Mouse (Mus musculus) heart, adult 18-20 months (tissue): Measurements from ENCODE around the gene Zfp618. TPM values are rescaled to one million over a fixed set of nuclear protein-coding genes. Genes with fewer than 3 reads are reported as not detected.
A peak's percentile ranks its signal among the peaks of the same experiment; 100 is the strongest.

Experiments
- DNase-seq, 2 experiments: peaks; one replicate each; pipeline ENCODE4 v3.0.0; 2021 to 2022; ENCODE audit warnings: mixed read lengths in 1 of 2
- total RNA-seq, 2 experiments: library from RNA; stranded (reverse); gene quantifications; 2 replicates each; pipeline ENCODE4 v1.2.3; 2021

Gene Zfp618
- total RNA-seq, 2 experiments from 2014 or later: 0.20 to 0.23 TPM

DNA sequence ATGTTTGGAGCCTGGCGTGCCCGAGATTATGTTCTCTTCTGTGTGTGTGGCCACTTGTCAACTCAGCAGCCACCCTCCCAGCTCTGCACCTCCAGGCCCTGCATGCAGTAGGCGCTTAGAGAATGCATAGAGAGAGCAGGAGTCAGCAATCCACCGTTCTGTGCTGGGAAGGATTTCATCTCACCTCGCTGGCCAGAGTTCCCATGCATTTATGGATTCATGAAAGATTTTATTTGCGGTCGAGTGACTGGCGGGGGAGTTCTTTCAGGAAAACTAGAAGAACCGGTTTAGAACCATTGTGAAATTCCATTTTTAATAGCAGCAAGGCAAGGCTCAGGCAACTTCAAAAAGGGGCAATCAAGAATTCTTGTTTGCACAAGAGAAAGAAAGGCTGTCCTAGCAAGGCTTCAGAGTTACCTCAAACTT is 67.2 kb downstream of the Zfp618 start:
- DNase-seq: no peak

DNA sequence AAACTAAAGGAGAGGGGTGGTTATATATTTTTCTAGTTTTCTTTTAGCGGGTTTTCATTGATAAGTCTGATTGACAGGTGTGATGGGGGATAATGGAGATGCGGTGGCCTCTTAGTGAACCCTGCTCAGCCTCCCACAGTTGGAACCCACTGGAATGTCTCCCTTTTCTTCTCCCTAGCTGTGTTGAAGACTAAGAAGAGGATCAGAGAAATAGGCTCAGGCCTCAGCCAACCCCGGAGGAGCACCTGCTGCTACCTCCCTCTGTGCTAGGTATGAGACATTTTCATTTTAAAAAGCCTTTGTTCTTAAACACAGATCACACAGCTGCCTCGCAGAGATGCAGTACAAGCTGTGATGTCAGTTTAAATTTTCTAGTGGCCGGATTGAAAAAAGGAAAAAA is 68.4 kb downstream of the Zfp618 start:
- no peak for DNase-seq

DNA sequence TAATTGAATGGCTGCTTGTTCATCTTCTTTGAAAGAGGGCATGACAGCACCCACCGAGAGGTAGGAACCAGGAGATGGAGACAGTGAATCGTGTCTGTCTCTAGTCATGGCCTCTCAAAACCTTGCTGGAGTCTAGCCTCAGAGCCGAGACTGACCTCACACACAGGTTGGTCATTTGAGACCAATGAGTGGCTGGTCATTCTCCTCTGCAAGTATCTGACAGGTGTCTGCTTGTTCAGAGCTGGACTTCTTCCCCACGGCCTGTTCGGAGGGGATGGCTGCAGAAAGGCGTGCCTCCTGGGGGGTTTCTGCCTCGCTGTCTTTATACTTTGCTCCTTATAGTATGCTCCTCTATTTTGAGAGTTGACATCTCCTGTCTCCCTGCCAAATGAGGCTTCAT is 70.6 kb downstream of the Zfp618 start:
- no peak for DNase-seq

DNA sequence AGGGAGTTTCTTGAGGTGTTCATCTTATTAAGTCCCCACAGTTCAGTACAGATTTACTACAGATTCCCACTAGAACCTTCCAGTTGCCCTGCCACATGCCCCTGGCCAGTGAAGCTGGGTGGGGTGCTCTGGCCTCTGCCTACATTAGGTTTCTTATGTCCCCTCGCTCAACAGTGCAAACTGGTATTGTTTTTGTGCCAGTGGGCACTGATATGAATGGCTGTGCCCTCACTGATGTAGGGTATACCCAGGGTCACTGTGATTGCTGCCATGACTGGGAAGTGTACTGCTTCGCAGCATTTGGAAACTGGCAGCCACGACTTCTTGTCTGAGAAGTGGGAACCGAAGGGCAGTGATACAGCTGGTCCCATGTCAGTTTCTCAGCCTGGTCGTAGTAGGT is 71.4 kb downstream of the Zfp618 start:
- no peak for DNase-seq

DNA sequence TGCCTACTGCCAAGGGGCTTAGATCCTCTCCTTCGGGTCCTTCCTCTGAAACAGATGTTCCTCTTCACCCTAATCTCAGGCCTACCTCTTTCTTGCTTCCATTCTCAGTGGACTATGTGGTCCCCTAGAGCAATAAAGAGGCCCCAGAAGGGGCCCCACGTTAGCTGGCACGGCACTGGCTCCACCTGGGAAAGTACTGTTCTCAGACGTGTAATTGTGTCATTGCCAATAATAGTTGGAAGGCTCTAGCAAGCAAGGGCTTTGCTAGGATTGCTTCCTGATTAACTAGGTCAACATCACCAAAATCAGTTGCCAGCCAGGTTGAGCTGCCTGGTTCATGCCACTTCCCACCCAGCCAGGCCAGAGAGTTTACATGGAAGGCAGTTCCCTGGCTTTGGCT is 72.2 kb downstream of the Zfp618 start:
- no peak for DNase-seq

DNA sequence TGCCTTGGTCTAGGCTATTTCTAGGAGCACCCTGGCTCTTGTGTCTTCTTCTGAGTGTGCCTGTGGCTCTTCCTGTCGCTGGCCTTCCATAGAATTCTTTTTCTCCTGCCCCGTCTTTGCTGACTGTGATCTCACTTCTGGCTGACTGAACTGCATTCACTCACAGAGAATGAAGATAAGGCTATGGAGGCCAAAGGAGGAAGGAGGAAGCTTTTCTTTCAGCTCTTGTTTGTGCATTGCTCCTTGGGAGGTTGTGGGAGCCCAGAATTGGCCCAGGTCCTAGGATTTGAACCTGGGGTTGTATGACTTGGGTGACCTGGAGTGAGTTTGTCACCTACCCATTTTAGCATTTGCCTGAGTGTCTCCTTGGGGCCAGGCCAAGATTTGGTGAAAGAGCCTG is 72.9 kb downstream of the Zfp618 start:
- DNase-seq: no peak

DNA sequence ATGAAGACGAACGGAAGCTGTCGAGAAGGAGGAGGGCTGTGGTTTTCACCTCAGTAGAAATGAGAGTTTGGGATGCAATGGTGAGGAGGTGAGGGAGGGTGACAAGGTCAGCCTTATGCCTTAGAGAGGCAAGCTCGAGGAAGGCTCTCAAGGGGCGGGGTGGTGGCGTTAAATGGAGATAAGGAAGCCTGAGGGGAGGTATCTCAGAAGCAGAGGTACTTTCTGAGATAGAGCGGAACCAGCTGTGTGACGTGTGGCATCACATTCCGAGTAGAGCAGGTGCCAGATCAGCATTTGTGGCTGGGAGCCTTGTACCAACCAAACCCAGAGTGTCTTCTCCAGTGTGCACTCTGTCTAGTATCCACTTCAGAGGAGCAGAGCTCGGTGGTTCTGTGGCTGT is 73.6 kb downstream of the Zfp618 start:
- DNase-seq: no peak

DNA sequence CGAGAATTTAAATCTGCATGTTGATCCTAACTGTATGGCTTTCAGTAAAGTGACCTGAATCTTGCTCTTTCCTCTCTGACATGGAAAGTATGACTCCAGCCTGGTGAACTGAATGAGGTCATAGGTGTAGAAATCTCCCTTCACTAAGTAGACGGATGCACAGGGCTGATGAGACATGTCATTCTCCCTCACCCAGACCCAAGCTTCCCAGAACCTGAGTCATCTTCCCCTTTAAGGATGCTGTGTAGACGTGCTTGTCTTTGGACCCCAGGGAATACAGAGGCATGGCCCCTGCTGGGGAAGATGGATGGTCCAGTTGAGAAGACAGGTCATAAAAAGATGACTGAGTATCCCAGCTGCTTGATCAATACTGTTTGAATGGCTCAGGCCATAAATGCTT is 83.2 kb downstream of the Zfp618 start:
- no peak for DNase-seq

DNA sequence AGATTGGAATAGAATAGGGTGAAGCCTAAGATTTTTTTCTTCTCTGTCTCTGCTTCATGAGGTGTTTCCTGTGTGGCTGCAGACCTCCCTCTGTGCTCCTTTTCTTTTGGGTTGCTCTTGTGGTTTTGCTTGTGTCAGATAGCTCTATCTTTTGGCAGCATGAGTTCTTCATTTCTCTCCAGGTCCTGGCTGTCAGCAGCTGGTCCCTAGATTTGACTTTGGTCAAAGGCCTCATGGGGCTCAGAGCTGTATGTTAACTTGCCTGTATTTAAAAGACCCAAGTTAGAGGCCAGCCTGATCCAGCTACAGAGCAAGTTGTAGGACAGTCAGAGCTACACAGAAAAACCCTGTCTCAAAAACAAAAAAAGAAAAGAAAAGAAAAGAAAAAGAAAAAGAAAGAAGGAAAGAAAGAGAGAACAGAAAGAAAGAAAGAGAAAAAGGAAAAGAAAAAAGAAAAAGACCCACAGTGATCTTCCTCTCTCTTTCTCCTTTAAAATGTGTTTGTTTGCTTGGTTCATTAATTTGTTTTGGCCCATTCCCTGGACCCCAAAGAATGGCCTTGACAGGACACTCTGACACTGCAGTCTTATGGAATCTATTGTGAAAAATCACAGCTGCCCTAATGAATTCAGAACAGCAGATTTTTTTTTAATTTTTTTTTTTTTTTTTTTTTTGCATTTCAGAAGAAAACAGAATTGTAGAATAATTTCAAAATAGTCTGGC is 84.4 kb downstream of the Zfp618 start:
- peak in 1 of 2 experiments; percentile 5 for DNase-seq

DNA sequence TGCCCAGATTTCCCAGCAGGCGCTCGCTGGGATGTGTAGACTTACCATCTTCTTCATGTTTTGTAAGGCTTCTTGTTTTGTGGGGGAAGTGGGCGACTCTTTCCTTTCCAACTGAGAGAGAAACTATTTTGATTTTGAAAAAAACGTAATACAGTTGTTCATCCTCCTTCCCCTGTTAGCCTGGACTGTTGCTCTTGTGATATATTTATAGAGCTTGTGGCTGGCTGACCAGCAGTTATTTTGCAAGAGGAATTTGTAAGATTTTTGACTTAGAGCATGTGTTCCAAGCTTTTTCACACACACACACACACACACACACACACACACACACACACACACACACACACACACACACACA is 84.9 kb downstream of the Zfp618 start:
- DNase-seq: no peak

DNA sequence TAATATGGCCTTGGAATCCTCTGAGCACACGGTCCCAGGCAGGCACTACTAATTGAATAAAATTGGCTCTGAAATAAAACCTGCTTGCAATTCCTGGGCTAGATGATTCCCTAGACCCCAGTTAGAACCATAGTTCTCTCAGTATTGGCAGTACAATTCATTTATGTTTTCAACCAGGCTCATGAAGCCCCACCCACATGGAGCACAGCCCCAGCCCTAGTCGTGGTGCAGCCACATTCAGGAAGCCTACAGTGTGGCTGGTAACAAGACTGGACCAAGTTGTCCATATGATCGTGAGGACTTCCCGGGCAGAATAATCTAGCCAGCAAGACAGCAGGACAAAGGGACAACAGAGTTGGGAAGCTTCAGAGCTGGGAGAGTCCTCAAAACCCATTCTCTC is 85.6 kb downstream of the Zfp618 start:
- no peak for DNase-seq

DNA sequence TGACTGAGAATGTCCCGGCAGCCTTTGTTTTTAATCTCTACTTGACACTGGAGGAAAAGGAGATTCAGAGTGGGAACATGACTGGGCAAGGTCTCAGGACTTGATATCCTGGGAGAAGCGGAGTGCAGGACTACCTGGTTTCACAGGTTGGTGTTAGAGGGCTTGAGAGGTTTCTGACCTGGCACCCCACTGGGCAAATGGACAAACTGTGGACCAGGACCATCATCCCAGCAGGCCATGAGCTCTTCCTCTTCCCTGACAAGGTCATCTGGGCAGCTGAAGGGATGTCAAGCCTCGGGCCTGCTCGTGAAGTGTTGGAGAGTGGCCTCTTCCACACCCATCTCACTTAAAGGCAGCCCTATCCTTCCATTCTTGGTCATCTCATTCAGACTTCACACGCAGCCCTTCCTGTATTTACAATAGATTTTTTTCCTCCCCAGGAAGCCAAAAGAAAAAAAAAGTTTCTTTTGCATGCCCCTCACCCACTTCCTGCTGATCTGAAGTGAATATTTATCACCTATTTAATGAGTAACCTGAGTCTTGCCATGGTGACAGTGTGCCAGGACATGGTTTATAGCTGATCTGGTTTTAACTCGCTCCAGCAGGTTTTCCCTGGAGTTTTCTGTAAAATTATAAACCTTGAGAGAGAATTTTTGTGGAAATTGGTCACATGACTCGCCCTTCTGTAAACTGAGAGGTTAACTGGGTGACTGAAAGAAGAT is 86.7 kb downstream of the Zfp618 start:
- no peak for DNase-seq

DNA sequence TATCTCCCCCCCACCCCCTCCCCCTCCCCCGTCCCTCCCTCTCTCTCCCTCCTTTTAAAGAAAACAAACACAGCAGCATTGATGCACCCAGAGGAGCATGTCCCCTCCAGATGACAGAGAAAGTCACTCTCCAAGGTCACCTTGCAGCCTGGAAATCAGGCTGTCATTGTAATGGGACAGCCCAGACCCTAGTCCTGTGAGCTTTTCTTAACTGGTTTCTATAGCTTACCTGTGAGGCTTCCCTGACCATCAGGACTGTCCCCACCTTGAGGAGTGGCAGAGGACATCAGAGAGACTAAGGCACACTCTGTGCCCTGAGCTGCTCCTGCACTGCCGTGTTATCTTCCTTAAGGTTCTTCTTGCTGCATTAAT is 87.3 kb downstream of the Zfp618 start:
- no peak for DNase-seq

DNA sequence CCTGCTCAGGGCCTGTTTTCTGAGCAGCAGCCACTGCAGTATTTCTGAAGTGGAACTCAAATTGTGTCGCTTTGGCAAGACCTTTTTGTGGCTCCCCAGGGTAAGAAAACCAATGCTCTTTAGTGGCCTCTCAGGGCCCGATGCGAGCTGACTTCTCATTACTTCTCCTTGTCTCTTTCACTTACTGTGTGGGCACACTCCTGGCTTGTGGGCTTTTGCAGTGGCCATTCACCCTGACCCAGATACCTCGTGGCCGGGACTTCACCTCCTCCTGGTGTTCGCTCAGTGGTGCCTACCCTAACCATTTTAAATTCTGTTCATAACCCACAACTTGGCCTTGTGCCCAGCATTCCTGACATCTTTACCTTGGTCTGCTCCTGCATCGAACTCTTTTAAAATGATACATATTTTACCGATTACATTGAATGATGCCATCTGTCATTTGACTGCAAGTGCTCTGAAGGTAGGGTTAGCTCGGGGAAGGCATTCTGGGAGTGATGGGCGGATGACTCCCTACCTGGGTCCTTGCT is 89.9 kb downstream of the Zfp618 start:
- DNase-seq: no peak

DNA sequence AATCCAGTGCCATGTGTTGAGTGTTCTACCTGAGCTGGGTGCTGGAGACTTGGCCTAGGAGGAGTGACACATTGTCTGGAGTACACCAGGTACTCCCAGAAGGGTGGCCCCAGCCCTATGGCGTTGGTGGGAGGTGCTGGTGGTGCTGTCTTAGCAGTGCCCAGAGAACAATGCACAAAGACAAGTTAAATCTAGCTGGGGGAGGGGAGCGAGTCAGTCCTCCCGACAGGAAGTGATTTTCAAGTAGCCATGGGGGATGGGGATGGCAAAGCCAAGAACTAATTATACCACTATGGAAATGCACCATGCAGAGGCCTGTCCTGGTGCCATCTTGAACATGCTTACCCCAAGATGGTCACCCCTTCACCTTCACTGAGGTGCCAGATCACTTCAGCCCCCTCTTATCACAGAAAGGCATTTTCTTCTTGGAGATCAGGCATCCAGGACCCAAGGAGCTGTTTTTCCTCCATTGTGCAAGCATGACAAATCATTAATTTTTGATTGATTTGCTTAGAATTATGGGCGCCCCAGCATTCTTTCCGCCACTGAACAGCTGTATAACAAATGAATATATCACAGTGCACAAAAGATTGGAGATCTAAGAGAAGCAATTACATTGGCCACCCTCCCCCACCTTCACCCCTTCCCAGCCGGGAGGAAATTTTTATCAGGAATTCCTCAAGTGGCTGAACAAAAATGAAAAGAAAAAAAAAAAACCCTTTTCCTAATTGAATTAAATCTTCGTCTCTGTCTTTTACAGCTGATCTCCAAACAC is 91.5 kb downstream of the Zfp618 start:
- DNase-seq: no peak

DNA sequence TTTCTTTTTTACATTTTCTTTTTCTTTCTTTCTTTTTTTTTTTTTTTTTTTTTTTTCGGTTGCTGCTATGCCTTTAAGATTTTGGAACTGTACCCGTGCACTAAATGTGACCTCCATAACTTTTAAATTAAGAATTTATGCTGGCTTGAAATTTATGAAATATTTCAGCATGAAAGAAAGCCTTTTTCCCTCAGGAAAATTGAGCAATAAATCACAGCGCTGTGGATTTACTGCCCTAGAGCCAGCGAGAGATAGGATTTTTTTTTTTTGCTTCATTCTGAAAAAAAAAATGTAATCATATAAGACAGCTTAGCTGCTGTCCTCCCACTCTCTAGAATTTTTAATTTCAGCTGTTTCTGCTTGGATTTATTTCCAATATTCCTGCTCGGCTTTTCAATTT is 92.2 kb downstream of the Zfp618 start:
- no peak for DNase-seq

DNA sequence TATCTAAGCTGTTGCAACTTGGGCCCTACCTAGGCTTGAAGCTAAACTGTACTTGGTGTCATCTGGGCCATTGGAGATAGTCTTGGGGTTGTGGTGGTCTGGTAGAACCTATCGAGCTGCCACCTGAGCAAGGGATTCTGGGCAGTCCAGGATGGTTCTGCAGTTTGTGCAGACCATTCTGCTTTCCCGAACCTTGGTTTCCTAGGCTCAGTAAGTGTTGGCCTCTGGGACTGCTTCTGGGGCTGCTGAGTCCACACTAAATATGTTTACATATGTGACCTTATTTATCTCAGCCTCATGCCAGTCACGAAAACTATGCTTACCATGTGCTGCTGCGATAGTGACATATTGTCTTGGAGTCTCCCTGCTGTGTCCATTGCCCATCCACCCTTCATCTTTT is 93.3 kb downstream of the Zfp618 start:
- DNase-seq: no peak

DNA sequence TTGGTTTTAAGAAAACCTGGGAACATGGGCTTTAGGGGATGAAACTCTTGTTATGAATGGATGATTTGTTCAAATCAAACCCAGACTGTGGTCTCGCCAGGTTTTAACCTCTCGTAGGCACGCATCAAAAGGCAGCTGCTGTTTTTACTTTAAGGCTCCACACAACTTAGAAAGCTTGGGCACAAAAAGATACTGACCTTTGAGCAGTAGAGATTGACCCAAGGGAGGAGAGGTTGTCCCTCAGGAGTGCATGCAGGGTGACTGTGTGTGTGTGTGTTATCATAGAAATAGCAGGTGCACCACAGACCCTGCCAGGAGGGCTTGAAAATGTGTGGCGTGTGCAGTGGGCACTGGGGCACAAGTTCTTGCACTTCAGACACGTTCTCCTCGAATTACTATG is 95.0 kb downstream of the Zfp618 start:
- DNase-seq: no peak

DNA sequence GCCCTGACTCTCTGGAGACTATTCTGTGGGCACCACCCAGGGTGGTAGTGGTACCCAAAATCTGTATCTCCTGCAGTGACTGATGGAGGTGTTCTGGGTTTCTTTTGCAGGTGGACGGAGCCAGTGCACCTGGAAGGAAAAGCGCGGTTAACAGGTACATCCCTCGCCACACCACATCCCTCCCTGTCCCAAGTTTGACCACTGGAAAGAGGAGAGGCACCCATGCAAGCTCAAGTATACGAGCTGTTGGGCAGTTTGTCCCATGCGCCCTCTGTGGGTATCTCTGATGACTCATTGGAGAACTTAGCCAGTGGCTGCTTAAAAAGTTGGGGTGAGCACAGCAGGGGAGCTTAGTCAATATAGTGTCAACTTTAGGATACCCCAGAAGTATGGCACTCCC is 96.0 kb downstream of the Zfp618 start:
- no peak for DNase-seq

DNA sequence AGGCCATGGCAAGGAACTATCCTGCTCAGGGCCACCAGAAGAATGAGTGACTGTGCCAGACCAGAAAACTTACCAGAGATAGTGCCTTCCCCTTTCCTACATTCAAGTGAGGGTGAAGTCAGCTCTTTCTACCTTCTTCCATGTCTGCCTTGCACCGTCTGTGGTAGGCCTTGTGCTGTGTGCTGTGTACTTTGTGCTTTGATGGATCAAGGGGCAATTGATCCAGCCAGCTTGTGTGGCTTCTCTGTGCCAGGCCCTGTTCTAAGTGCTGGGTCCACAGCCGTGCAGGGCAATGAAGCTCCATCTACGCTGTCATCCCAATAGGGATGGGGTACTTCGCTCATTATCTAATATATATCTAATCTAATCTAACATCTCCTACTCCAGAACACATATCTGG is 98.0 kb downstream of the Zfp618 start:
- no peak for DNase-seq

DNA sequence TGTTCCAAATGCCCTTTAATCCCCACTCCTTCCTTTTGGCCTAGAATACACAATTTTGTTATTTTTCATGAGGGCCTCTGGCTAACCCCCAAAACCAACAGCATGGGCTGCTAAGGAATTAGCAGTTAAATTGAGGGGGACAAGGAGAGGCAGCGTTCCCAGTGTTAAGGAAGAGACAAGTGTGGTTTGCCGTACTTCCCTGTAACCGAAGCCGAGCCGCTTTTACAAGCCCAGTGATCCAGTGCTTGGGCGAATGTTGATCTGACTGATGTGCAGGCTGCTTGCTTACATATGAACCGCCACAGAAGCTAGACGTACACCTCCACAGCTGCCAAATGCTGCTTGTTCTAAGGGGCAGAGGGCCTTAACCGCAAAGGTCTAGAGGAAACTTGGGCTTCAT is 99.5 kb downstream of the Zfp618 start:
- DNase-seq: no peak

DNA sequence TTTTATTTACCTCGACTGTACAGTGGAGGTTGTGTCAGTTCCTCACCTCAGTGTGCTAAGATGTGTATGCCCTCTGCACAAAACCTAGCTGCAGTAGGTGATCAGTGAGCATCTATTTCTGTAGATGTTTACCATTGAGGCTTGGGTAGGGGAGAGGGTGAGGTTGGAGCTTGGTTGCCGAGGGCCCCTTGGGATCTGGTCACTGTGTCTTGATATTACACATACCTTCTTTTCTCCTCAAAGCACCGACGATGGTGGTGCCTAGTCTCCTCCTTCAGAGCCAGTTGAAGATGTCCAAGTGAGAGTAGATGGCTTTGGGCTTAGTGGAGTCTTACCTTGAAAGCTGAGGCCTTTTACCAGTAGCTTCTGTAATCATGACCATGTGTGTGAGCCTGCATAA is 101.4 kb downstream of the Zfp618 start:
- no peak for DNase-seq

DNA sequence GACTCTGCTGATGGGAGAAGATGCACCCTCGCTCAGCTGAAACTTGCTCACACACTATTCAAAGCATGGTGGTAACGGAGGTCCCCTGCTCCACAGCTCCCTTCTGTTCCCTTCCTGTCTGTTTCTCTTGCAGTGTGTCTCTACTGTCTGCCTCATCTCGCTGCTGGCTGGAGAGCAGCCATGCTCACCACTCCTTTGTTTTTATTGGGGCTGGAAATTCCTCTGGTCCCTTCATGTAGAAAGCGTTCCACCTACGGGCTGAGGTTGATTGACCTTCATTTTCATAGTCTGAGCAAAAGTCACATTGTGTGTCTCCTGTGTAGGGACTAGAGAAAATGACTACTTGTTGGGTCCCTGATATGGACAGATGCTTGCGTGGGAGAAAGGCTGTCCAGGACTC is 102.4 kb downstream of the Zfp618 start:
- no peak for DNase-seq
